Mouse (Mus musculus): ENCODE results near the gene Copz1.

Gene Copz1

DNA sequence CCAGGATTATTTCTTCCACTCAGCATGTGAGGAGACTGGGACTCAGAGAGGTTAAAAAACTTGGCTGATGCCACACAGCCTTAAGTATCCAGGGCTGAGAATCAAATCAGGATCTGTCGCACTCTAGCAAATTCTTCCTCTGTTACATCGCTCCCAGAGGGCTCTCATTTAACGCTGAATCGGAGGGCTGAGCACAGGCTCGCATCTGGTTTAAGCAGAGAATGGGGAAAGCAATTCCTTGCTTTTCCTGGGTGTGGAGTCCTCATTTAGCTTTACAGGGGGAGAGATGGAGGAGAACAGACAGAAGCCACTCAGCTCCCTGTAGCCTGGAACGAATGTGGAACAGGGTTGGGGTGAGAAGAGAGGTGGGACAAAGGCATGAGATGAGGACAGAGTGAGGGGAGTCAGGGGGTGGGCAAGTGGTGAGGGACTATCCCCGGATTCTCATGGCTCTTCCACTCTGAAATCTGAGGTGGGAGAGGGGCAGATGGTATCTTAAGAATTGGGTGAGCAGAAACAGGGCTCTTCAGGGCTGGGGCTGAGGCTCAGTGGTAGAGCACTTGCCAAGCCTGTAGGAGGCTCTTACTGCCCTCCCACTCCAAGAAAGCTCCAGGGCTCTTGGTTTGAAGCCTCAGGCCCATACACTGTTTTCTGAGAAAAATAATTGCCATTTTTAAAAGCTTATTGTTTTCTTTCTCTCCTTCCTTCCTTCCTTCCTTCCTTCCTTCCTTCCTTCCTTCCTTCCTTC lies 63.1 kb downstream of the Copz1 start:
- DNase-seq (ENCODE audit: inconsistent age in 2 of 2, low spot score in 1 of 2): no peak

- DNase-seq (ENCODE audit: inconsistent age in 2 of 2, low spot score in 1 of 2): no peak
Measured at GRCm38 (mm10) chr15:103336996-103337667, 64.6 kb downstream of the Copz1 start.

DNA sequence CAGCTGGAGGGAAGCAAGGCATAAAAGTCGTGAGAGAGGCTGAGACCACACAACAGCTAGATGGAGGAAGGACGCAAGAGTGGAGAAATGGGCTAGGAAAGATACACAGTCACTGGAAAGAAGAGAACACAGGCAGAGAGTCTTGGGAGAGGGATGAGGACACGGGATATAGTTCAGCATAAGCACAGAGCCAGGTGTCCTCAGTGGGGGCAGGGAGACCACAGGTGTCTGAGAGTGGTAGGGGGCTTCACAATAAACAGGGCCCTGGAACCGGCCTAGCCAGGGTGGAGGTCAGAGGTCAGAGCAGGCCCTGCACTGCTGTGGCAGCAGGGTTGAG lies 66.3 kb downstream of the Copz1 start:
- DNase-seq (ENCODE audit: inconsistent age in 2 of 2, low spot score in 1 of 2): no peak

DNA sequence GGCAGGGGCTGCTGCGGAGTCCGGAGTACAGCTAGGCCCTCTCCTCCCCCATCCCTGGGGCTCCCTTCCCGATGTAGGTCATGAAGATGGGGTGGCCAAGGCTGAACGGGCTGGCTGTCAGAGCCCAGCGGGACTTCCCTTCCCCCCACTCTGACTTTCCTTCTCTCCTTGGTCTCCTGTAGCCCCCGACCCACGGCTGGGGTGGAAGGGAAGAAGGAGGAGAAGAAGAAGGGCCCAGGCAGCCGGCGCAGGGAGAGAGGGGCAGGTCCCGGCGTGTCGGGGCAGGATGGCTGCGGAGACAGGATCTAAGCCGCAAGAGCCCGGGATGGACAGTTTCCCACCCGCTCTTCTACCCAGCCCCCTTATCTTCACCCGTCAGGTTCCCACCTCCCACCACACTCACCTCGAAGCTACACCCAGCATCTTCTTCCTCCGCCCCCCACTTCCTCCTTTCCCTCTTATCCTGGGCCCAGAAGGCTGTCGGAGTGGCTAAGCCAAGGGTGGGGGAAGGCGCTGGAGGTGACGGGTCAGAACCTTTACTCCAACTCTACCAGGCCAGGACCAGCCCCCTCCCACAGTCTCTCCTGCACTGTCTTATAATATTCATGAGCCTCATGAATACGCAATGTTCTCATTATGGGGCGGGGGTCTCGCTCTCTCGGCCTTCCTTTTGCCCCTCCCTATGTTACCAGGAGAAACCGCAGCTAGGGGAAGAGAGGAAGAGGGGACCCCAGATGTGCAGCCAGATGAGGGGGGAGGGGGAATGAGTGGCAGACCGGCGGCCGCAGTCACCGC lies 66.8 kb downstream of the Copz1 start:
- DNase-seq (ENCODE audit: inconsistent age in 2 of 2, low spot score in 1 of 2): peak in 1 of 2 experiments; percentile 74

- DNase-seq (ENCODE audit: inconsistent age in 2 of 2, low spot score in 1 of 2): peak; percentile 63 to 89
Measured at GRCm38 (mm10) chr15:103339961-103340337, 67.4 kb downstream of the Copz1 start, which contains the start of gene Zfp385a. TSS of gene Zfp385a (minus strand) at chr15:103340093.

DNA sequence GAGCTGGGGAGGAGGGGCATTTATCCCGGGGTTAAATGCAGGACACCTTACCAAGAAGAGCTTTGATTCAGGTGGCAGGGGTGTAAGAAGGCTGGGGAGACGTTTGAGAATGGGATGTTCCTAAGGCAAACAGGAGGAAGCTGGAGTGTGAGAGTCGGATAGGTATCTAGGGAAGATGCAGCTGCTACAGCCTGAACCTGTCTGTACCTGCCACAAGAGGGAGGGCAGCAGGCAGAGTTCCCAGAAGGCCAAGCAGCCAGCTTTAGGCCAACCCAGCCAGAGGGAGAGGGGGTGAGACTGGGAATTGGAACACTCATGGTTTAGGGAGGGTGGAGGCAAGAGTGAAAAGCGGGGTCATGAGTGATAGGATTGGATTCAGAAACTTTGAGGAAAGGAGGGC lies 68.3 kb downstream of the Copz1 start:
- DNase-seq (ENCODE audit: inconsistent age in 2 of 2, low spot score in 1 of 2): no peak

- no peak for DNase-seq (ENCODE audit: inconsistent age in 2 of 2, low spot score in 1 of 2)
Measured at GRCm38 (mm10) chr15:103341547-103341946, 69.0 kb downstream of the Copz1 start.

- peak; percentile 77 to 94 for DNase-seq (ENCODE audit: inconsistent age in 2 of 2, low spot score in 1 of 2)
Measured at GRCm38 (mm10) chr15:103342415-103342814, 69.9 kb downstream of the Copz1 start.

DNA sequence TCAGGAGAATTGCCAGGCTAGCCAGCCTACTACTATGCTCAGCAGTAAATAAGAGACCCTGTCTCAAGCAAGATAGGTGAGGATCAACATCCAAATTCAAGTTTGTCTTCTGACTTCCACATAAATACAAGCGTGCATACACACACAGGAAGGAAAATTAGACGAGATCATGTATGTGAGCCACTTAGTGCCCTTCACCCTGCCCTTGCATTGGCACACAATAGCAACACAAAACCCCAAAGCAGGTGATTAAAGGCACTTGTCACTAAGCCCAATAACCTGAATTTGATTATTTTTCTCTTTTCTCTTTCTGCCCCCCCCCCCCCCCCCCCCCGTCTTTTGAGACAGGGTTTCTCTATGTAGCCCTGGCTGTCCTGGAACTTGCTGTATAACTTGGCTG lies 70.5 kb downstream of the Copz1 start:
- DNase-seq (ENCODE audit: inconsistent age in 2 of 2, low spot score in 1 of 2): no peak

- no peak for DNase-seq (ENCODE audit: inconsistent age in 2 of 2, low spot score in 1 of 2)
Measured at GRCm38 (mm10) chr15:103343556-103343955, 71.0 kb downstream of the Copz1 start.

GRCm38 (mm10) chr15:103345789-103346188 lies 73.3 kb downstream of the Copz1 start:
- no peak for DNase-seq (ENCODE audit: inconsistent age in 2 of 2, low spot score in 1 of 2)

DNA sequence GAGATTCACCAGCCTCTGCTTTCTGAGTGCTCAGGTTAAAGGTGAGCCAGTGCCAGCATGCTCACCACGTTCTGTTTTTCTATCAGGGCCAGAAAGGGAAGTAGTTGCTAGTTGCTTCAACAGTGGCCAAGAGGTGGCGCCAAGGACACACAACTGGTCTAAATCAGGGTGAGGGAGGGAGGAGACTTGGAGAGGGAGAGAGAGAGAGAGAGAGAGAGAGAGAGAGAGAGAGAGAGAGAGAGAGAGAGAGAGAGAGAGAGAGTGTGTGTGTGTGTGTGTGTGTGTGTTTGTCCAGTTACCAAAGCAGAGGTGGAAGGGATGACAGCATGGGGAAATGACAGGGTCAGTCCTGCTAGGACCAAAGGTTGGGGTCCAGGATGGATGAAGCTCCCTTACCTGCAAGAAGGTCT lies 74.8 kb downstream of the Copz1 start:
- peak; percentile 61 to 82 for DNase-seq (ENCODE audit: inconsistent age in 2 of 2, low spot score in 1 of 2)

Data from adrenal gland, adult (tissue).